Mouse (Mus musculus): ENCODE results near the gene Ntn4. TPM values are rescaled to one million over a fixed set of nuclear protein-coding genes. Genes with fewer than 3 reads are reported as not detected.

Ntn4 gene
- total RNA-seq, 2 experiments from 2014 or later, result 41.3 to 43.2 TPM

Other genes with a start within 250 kb of the Ntn4 start
- gene Lta4h, start 187.3 kb upstream of the Ntn4 start, total RNA-seq (2021), result 100 to 1,000 TPM in 1 of 2 experiments, 10 to 100 TPM in 1; 99.3 to 109 TPM
- gene Hal, start 151.9 kb upstream of the Ntn4 start, total RNA-seq (2021), result under 1 TPM; 0.12 to 0.14 TPM
- under 1 TPM; 0.17 to 0.18 TPM for gene Amdhd1, start 100.6 kb upstream of the Ntn4 start, total RNA-seq (2021)
- gene Ccdc38, start 100.0 kb upstream of the Ntn4 start, total RNA-seq (2021), result not detected
- gene Snrpf, start 51.0 kb upstream of the Ntn4 start, total RNA-seq (2021), result 10 to 100 TPM; 20.3 to 21.3 TPM
- under 1 TPM in 1 of 2 experiments, not detected in 1; 0.11 TPM for gene Usp44, start 190.9 kb downstream of the Ntn4 start, total RNA-seq (2021)

Data from heart, postnatal 4 days (tissue).